In genomic region chr10:24789747-24790545, GRCm38 (mm10) we compare ENCODE assay signal across 8 mouse cellular contexts. TPM values are rescaled to one million over a fixed set of nuclear protein-coding genes. Genes with fewer than 3 reads are reported as not detected.
DNase-seq lines count a peak whose midpoint lies in the region; TF ChIP-seq lines count a peak whose summit lies in the region.

No protein-coding gene starts in this region.

- H3K27me3 ChIP-seq in E14TG2a.4 (ENCODE audit: insufficient read depth, low read length), result no peaks in the 10 kb centered on the region
- no peaks in the 10 kb centered on the region for H3K27me3 ChIP-seq in thymus, adult 2 months (ENCODE audit: control insufficient read depth, insufficient read depth, low read length)

- DNase-seq in heart, adult 18-20 months, result peak; percentile 24 to 62
- no peak for DNase-seq in heart, postnatal 25 days (ENCODE audit: low spot score)
- peak; percentile 59 for DNase-seq in brain, adult 2 months (ENCODE audit: low read depth, low spot score)
- DNase-seq in gastrocnemius, postnatal 25 days, result peak; percentile 12
- DNase-seq in left cerebral cortex, adult 18-20 months (ENCODE audit: low spot score in 2 of 2), result peak; percentile 48 to 51
- peak; percentile 39 for DNase-seq in mesoderm, embryonic 11.5 days (ENCODE audit: low read depth, low spot score)
- peak; percentile 68 for DNase-seq in thymus, adult 2 months

- TF ChIP-seq CTCF in E14TG2a.4 (conservative IDR thresholded peaks at IDR 0.05; ENCODE audit: low read length), result peak; percentile 80
- peak; percentile 79; the same call in 1 of the 2 replicates for TF ChIP-seq CTCF in thymus, adult 2 months (IDR thresholded peaks at IDR 0.05; ENCODE audit: borderline replicate concordance, control insufficient read depth, extremely low read depth, insufficient read depth, low read length, poor library complexity)

- no peak for TF ChIP-seq POLR2A in thymus, adult 2 months (IDR thresholded peaks at IDR 0.05; ENCODE audit: control insufficient read depth, extremely low read depth, insufficient read depth, low read length, poor library complexity)

- intact Hi-C loops in heart, postnatal 25 days (cut with DNase I), result loop anchor here (5.0 kb wide), 1 partner anchor 158 kb away; no protein-coding TSS in a partner anchor

- H3K4me1 ChIP-seq in E14TG2a.4 (replicated peaks; ENCODE audit: low read depth, low read length), result peaks cover 19% of the 10 kb centered on the region
- H3K4me1 ChIP-seq in thymus, adult 2 months (replicated peaks; ENCODE audit: control insufficient read depth, insufficient read depth, low read length), result no peaks in the 10 kb centered on the region

- no peaks in the 10 kb centered on the region for H3K9me3 ChIP-seq in E14TG2a.4 (ENCODE audit: low read length)

- H3K27ac ChIP-seq in thymus, adult 2 months (ENCODE audit: control insufficient read depth, insufficient read depth, low read length), result no peak overlapping the region

- WGBS in thymus, adult 2 months, result 64% methylated on average over 11 of the region's 11 CpGs

- H3K36me3 ChIP-seq in E14TG2a.4 (ENCODE audit: insufficient read depth, low read length), result peaks cover 97% of the 10 kb centered on the region
- no peaks in the 10 kb centered on the region for H3K36me3 ChIP-seq in thymus, adult 2 months (ENCODE audit: control insufficient read depth, insufficient read depth, low read length)

- peak overlapping the region; percentile 43; the same call in 1 of the 2 replicates for H3K4me3 ChIP-seq in E14TG2a.4 (replicated peaks; ENCODE audit: low read length)
- H3K4me3 ChIP-seq in thymus, adult 2 months (ENCODE audit: control insufficient read depth, insufficient read depth, low read length), result no peak overlapping the region

RNA-seq across cellular contexts. Expression of gene Enpp3, which starts 52.7 kb away (rescaled TPM):
- total RNA-seq in heart, adult 18-20 months (2021), result 1 to 10 TPM; 3.0 to 3.2 TPM
- 1 to 10 TPM; 2.9 to 4.7 TPM for total RNA-seq in heart, postnatal 25 days (2021)
- 1 to 10 TPM; 2.1 to 2.6 TPM for total RNA-seq in gastrocnemius, postnatal 25 days (2021)
- total RNA-seq in left cerebral cortex, adult 18-20 months (2021), result under 1 TPM; 0.35 TPM
- 0.53 and 0.57 TPM in 2 replicates for polyA plus RNA-seq in thymus, adult 2 months (2012; rRNA removed)
